Mouse (Mus musculus) erythroblast, embryonic 14.5 days (primary cell): Measurements from ENCODE around the gene Stard3. TPM values are rescaled to one million over a fixed set of nuclear protein-coding genes. Genes with fewer than 3 reads are reported as not detected.
"Not testable (repeated sequence)": the region's sequence is repeated elsewhere in the genome, so short reads cannot be mapped to it uniquely, and the experiment has no call there.

Experiments
- H3K27me3 ChIP-seq: 2 replicates; pipeline ENCODE4 v1.6.1; 2012; ENCODE audit warnings: inconsistent platforms; ENCODE audit not compliant: control insufficient read depth
- H3K36me3 ChIP-seq: 2 replicates; pipeline ENCODE4 v1.6.1; 2012; ENCODE audit warnings: mild to moderate bottlenecking, inconsistent platforms; ENCODE audit not compliant: control insufficient read depth
- H3K4me1 ChIP-seq: 2 replicates; pipeline ENCODE4 v1.6.1; 2012; ENCODE audit warnings: inconsistent platforms; ENCODE audit not compliant: control insufficient read depth
- H3K4me3 ChIP-seq: replicated peaks from 2 replicates; pipeline ENCODE3; 2012; ENCODE audit warnings: moderate library complexity, mild to moderate bottlenecking, inconsistent platforms
- H3K9me3 ChIP-seq: 2 replicates; pipeline ENCODE4 v1.6.1; 2012; ENCODE audit warnings: low read length, inconsistent platforms, mixed read lengths; ENCODE audit not compliant: control insufficient read depth
- GATA1 ChIP-seq: IDR thresholded peaks from 2 replicates; pipeline ENCODE4 v1.6.1; 2012; ENCODE audit warnings: low read length, inconsistent platforms, mixed read lengths
- TAL1 ChIP-seq: IDR thresholded peaks from 3 replicates; pipeline ENCODE4 v1.6.1; 2012; ENCODE audit warnings: low read length, inconsistent platforms, mixed read lengths
- polyA plus RNA-seq: library from polyadenylated mRNA; stranded (reverse); fragments of >175 nt; gene quantifications from 2 replicates; pipeline ENCODE4 v1.2.3, GENCODE M21; 2012

The Stard3 gene
- polyA plus RNA-seq, 1 experiment, result 1.2 TPM

- H3K4me1 ChIP-seq, result no peaks in the 10 kb centered on the region; the same call in 1 of the 2 replicates
- H3K36me3 ChIP-seq, result peaks cover 72% of the 10 kb centered on the region
- H3K4me3 ChIP-seq, result no peak overlapping the region
- TF ChIP-seq GATA1, result no peak
- TF ChIP-seq TAL1, result no peak
- no peaks in the 10 kb centered on the region for H3K27me3 ChIP-seq
- H3K9me3 ChIP-seq, result no peaks in the 10 kb centered on the region
Measured at GRCm38 (mm10) chr11:98376756-98377155, 18.6 kb downstream of the Stard3 start.

DNA sequence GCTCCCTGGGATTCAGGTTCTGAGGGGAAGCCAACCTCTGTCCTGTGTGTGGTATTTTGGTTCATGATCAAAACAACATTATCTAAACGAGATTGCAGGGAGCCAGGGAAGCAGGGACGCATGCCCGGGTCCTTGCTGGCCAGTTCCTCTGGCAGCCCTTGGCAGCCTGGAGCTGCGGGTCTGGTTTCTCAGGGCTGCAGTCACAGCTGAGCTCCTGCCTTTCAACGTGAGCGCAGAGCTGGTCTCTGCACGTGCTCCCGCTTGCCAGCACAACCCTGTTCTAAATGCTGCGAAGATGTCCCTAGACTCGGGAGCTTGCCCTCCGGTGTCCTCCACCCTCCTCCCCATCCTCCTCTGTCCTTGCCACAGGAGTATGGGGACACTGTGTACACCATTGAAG lies 19.6 kb downstream of the Stard3 start:
- H3K27me3 ChIP-seq, result no peaks in the 10 kb centered on the region
- H3K4me3 ChIP-seq, result no peak overlapping the region
- TF ChIP-seq TAL1 (no peak), GATA1 (no peak)
- no peaks in the 10 kb centered on the region for H3K4me1 ChIP-seq
- H3K36me3 ChIP-seq, result peaks cover 72% of the 10 kb centered on the region
- no peaks in the 10 kb centered on the region for H3K9me3 ChIP-seq

DNA sequence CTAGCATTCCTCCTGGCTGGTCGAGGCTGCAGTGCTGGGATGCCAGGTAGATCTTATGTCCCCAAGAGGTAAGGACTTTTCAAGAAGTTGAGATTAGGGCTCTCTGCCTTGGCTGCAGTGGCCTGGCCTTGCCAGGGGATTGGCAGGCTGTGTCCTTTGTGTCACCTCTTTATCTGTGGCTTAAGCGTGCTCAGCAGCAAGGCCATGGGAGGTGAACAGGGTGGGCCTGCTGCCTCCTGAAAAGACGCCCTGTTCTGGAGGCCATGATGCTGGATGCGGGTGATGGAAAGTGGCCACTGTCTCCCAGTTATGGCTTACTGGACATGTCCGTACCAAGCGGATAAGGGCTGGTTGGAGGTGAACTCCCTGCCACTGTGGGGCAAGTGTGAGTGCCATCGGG lies 21.2 kb downstream of the Stard3 start:
- TF ChIP-seq GATA1 (no peak), TAL1 (no peak)
- Histone ChIP-seq H3K4me1 (no peaks in the 10 kb centered on the region), H3K36me3 (peaks cover 65% of the 10 kb centered on the region), H3K27me3 (peaks cover 12% of the 10 kb centered on the region), H3K4me3 (no peak overlapping the region), H3K9me3 (no peaks in the 10 kb centered on the region)

GRCm38 (mm10) chr11:98380106-98380505 lies 21.9 kb downstream of the Stard3 start:
- Histone ChIP-seq H3K9me3 (no peaks in the 10 kb centered on the region), H3K36me3 (peaks cover 57% of the 10 kb centered on the region), H3K4me1 (no peaks in the 10 kb centered on the region), H3K4me3 (no peak overlapping the region), H3K27me3 (peaks cover 20% of the 10 kb centered on the region)
- TF ChIP-seq TAL1 (no peak), GATA1 (no peak)

DNA sequence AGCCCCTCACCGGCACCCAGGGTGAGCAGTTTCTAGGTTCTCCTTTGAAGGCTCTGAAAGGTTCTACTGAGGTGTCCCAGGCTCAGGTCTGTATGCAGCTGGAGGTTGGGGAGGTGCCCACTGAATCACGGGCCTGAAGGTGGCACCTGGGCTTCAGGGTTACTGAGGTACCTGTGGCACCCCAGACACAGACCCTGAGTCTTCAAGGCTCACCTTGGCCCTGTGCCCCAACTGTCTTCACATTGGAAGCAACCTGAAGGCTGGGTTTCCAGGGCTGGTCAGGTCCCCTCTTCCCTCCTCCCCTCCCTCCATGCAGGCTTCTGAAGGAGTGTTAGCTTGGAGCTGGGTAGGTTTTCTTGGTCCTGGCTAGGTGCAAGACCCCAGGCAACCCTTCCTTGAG lies 23.5 kb downstream of the Stard3 start:
- H3K9me3 ChIP-seq, result no peaks in the 10 kb centered on the region
- peaks cover 42% of the 10 kb centered on the region for H3K36me3 ChIP-seq
- no peak overlapping the region for H3K4me3 ChIP-seq
- peaks cover 35% of the 10 kb centered on the region for H3K27me3 ChIP-seq
- H3K4me1 ChIP-seq, result no peaks in the 10 kb centered on the region; the same call in none of the 2 replicates
- TF ChIP-seq GATA1, result no peak
- no peak for TF ChIP-seq TAL1

DNA sequence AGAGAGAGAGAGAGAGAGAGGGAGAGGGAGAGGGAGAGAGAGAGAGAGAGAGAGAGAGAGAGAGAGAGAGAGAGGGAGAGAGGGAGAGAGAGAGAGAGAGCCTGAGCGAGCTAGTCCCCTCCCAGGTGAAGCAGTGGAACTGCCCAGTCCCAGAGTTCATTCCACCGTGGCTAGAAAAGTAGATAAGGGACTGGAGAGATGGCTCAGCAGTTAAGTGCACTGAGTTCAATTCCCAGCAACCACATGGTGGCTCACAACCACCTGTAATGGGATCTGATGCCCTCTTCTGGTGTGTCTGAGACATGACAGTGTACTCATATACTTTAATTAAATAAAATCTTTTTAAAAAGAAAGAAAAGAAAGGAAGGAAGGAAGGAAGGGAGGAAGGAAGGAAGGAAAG lies 24.2 kb downstream of the Stard3 start:
- H3K9me3 ChIP-seq, H3K4me3 ChIP-seq, H3K4me1 ChIP-seq: not testable (repeated sequence)
- H3K27me3 ChIP-seq, result peaks cover 43% of the 10 kb centered on the region
- H3K36me3 ChIP-seq, result peaks cover 34% of the 10 kb centered on the region

GRCm38 (mm10) chr11:98383261-98384030 lies 25.3 kb downstream of the Stard3 start, which contains the start of gene Tcap:
Gene Tcap, plus strand, starts transcription at chr11:98383811.
- Histone ChIP-seq H3K4me3 (no peak within 1 kb of the TSS), H3K27me3 (peaks cover 53% of the 10 kb centered on the region), H3K4me1 (no peaks in the 10 kb centered on the region; the same call in none of the 2 replicates), H3K36me3 (peaks cover 24% of the 10 kb centered on the region), H3K9me3 (no peaks in the 10 kb centered on the region)
- no peak for TF ChIP-seq GATA1
- TF ChIP-seq TAL1, result no peak

DNA sequence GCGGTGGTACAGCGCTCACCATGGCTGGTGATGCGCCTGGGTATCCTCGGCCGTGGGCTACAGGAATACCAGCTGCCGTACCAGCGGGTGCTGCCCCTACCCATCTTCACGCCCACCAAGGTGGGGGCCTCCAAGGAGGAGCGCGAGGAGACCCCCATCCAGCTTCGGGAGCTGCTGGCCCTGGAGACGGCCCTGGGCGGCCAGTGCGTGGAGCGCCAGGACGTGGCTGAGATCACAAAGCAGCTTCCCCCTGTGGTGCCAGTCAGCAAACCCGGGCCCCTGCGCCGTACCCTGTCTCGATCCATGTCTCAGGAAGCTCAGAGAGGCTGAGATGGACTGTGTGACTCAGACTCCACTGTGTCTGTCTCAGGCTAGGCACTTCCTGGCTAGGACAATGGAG lies 26.0 kb downstream of the Stard3 start:
- Histone ChIP-seq H3K36me3 (peaks cover 16% of the 10 kb centered on the region), H3K27me3 (peaks cover 54% of the 10 kb centered on the region), H3K4me1 (peaks cover 1% of the 10 kb centered on the region), H3K4me3 (no peak overlapping the region), H3K9me3 (no peaks in the 10 kb centered on the region)
- TF ChIP-seq TAL1, result no peak
- TF ChIP-seq GATA1, result no peak

DNA sequence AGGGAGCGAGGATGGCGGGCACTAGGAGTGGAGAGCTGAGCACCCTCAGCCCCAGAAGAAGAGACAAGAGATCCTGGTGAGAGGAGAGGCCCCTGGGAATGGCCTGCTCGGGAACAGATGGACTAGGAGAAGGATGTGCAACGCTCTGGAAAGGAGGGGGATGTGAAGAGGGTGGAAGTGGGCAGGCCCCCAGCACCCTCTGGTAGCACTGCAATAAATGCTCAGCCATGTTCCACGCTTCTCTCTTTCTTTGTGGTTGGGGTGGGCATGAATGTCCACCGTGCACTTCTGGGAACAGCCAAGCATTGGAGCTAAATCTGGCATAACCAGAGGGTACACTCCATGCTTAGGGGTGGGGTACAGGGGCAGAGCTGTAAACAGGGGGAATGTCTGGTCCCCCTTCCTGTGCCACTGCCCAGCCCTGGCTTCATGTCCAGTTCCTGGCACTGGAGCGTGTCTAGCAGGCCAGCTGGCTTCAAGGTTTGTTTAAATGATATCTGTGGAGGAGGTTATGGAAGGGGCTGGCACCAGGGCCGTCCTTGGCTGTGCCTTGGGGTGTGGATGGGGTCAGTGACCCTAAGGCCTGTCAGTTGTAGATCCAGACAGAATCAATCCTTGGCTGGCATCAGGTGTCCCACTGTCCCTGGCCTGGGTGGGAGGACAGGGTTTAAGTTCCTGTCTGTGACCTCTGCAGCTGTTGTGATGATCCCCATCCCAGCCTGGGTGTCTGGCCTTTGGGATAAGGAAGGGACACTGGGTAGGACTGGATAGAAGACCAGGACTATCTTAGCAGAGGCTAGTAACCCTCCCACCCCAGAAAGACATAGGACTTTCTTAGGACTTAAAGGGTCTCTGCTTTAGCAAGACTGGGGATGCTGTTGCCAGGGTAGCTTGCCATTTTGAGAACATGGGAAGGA lies 26.8 kb downstream of the Stard3 start:
- TF ChIP-seq GATA1 (no peak), TAL1 (no peak)
- H3K27me3 ChIP-seq, result peaks cover 54% of the 10 kb centered on the region
- peaks cover 9% of the 10 kb centered on the region for H3K36me3 ChIP-seq
- no peak overlapping the region for H3K4me3 ChIP-seq
- H3K4me1 ChIP-seq, result peaks cover 2% of the 10 kb centered on the region
- H3K9me3 ChIP-seq, result no peaks in the 10 kb centered on the region
